Mouse (Mus musculus): ENCODE measurements at regions not wholly inside any gene's neighbourhood (a gene's known extent, or its start where the extent isn't known, plus 50 kb on each side); places are given as distances from the start of the nearest gene placed in this dataset.

- ATAC-seq (ENCODE audit: low FRiP score, low TSS enrichment) (no peak), DNase-seq (peak; percentile 15)
These were observed 1749.2 kb upstream of the Tenm3 start for GRCm38 (mm10) chr8:50592899-50593454.

More at GRCm38 (mm10) chr8:50592899-50593454, 1749.2 kb upstream of the Tenm3 start:
- Histone ChIP-seq H3K9me3 (ENCODE audit: control insufficient read depth, low read length) (no peaks in the 10 kb centered on the region), H3K27me3 (ENCODE audit: control insufficient read depth, insufficient read depth, low read length) (no peaks in the 10 kb centered on the region), H3K36me3 (ENCODE audit: control insufficient read depth, insufficient read depth, low read length) (no peaks in the 10 kb centered on the region), H3K4me2 (ENCODE audit: low read length) (no peak overlapping the region), H3K9ac (replicated peaks; ENCODE audit: low read length) (no peak overlapping the region), H3K4me3 (replicated peaks; ENCODE audit: low read depth, low read length) (no peak overlapping the region), H3K4me1 (ENCODE audit: control insufficient read depth, insufficient read depth, low read length) (no peaks in the 10 kb centered on the region), H3K27ac (replicated peaks; ENCODE audit: low read depth, low read length) (no peak overlapping the region)
- 67% methylated on average over 2 of the region's 2 CpGs for WGBS
